Mouse (Mus musculus): ENCODE measurements around the gene Dctn1. TPM values are rescaled to one million over a fixed set of nuclear protein-coding genes. Genes with fewer than 3 reads are reported as not detected.
"Not testable (repeated sequence)": the region's sequence is repeated elsewhere in the genome, so short reads cannot be mapped to it uniquely, and the experiment has no call there.

Dctn1 gene
- polyA plus RNA-seq, 1 experiment from 2014 or later = 75.1 TPM

- DNase-seq (ENCODE audit: low spot score) = no peak
- no peaks in the 10 kb centered on the region for H3K27me3 ChIP-seq (ENCODE audit: control insufficient read depth, insufficient read depth, low read length)
- H3K9ac ChIP-seq (ENCODE audit: low read depth, low read length) = no peak overlapping the region
- ATAC-seq (ENCODE audit: low FRiP score) = no peak
- 0 out of 2 replicates have a peak, but pooled peaks cover 8% of the 10 kb centered on the region for H3K4me1 ChIP-seq (replicated peaks; ENCODE audit: control insufficient read depth, insufficient read depth, low read length)
- H3K27ac ChIP-seq (ENCODE audit: low read depth, low read length) = no peak overlapping the region
- no peaks in the 10 kb centered on the region for H3K36me3 ChIP-seq (ENCODE audit: control insufficient read depth, insufficient read depth, low read length)
- H3K4me2 ChIP-seq (replicated peaks; ENCODE audit: low read depth, low read length) = no peak overlapping the region
- H3K9me3 ChIP-seq (ENCODE audit: control insufficient read depth, low read length) = no peaks in the 10 kb centered on the region
- WGBS = 74% methylated on average over 5 of the region's 5 CpGs
- no peak overlapping the region for H3K4me3 ChIP-seq (ENCODE audit: low read depth, low read length)
Measured at GRCm38 (mm10) chr6:83153485-83153884, 12.2 kb upstream of the Dctn1 start.

GRCm38 (mm10) chr6:83155552-83156238, 10.0 kb upstream of the Dctn1 start:
- Histone ChIP-seq H3K27ac (ENCODE audit: low read depth, low read length) (no peak overlapping the region), H3K36me3 (ENCODE audit: control insufficient read depth, insufficient read depth, low read length) (no peaks in the 10 kb centered on the region), H3K27me3 (ENCODE audit: control insufficient read depth, insufficient read depth, low read length) (peaks cover 9% of the 10 kb centered on the region), H3K9me3 (ENCODE audit: control insufficient read depth, low read length) (no peaks in the 10 kb centered on the region), H3K9ac (ENCODE audit: low read depth, low read length) (peak overlapping the region; percentile 53), H3K4me1 (replicated peaks; ENCODE audit: control insufficient read depth, insufficient read depth, low read length) (0 out of 2 replicates have a peak, but pooled peaks cover 8% of the 10 kb centered on the region), H3K4me2 (replicated peaks; ENCODE audit: low read depth, low read length) (peak overlapping the region; percentile 76), H3K4me3 (ENCODE audit: low read depth, low read length) (peak overlapping the region; percentile 51)
- 8% methylated on average over 23 of the region's 23 CpGs for WGBS
- ATAC-seq (ENCODE audit: low FRiP score) = peak; percentile 63
- DNase-seq (ENCODE audit: low spot score) = no peak

- Histone ChIP-seq H3K36me3 (ENCODE audit: control insufficient read depth, insufficient read depth, low read length) (no peaks in the 10 kb centered on the region), H3K4me1 (replicated peaks; ENCODE audit: control insufficient read depth, insufficient read depth, low read length) (peaks cover 8% of the 10 kb centered on the region; the same call in 1 of the 2 replicates), H3K9ac (ENCODE audit: low read depth, low read length) (peak within 1 kb of the TSS; percentile 53), H3K9me3 (ENCODE audit: control insufficient read depth, low read length) (no peaks in the 10 kb centered on the region), H3K27me3 (ENCODE audit: control insufficient read depth, insufficient read depth, low read length) (peaks cover 14% of the 10 kb centered on the region), H3K27ac (ENCODE audit: low read depth, low read length) (no peak within 1 kb of the TSS), H3K4me2 (replicated peaks; ENCODE audit: low read depth, low read length) (peak within 1 kb of the TSS; percentile 76), H3K4me3 (ENCODE audit: low read depth, low read length) (peak within 1 kb of the TSS; percentile 51)
- peak; percentile 95 for DNase-seq (ENCODE audit: low spot score)
- 1% methylated on average over 32 of the region's 32 CpGs for WGBS
- ATAC-seq (ENCODE audit: low FRiP score) = peak; percentile 94
Measured at GRCm38 (mm10) chr6:83156259-83156684, 9.4 kb upstream of the Dctn1 start, which contains the start of the genes Wdr54 and 1700003E16Rik. TSS of gene Wdr54 (minus strand) at chr6:83156397. TSS of gene 1700003E16Rik (plus strand) at chr6:83156404.

GRCm38 (mm10) chr6:83159456-83159855, 6.3 kb upstream of the Dctn1 start:
- Histone ChIP-seq H3K4me1 (replicated peaks; ENCODE audit: control insufficient read depth, insufficient read depth, low read length) (peaks cover 11% of the 10 kb centered on the region; the same call in 1 of the 2 replicates), H3K27me3 (ENCODE audit: control insufficient read depth, insufficient read depth, low read length) (peaks cover 31% of the 10 kb centered on the region)
- H3K27ac ChIP-seq (ENCODE audit: low read depth, low read length); H3K36me3 ChIP-seq (ENCODE audit: control insufficient read depth, insufficient read depth, low read length); H3K4me3 ChIP-seq (ENCODE audit: low read depth, low read length); H3K9me3 ChIP-seq (ENCODE audit: control insufficient read depth, low read length); H3K9ac ChIP-seq (ENCODE audit: low read depth, low read length); ATAC-seq (ENCODE audit: low FRiP score); H3K4me2 ChIP-seq (replicated peaks; ENCODE audit: low read depth, low read length): not testable (repeated sequence)
- WGBS = 42% methylated on average over 3 of the region's 3 CpGs
- DNase-seq (ENCODE audit: low spot score) = peak; percentile 71

- no peak for ATAC-seq (ENCODE audit: low FRiP score)
- Histone ChIP-seq H3K36me3 (ENCODE audit: control insufficient read depth, insufficient read depth, low read length) (no peaks in the 10 kb centered on the region), H3K4me2 (replicated peaks; ENCODE audit: low read depth, low read length) (peak overlapping the region; percentile 39), H3K27ac (ENCODE audit: low read depth, low read length) (no peak overlapping the region), H3K4me3 (ENCODE audit: low read depth, low read length) (peak overlapping the region; percentile 25), H3K27me3 (ENCODE audit: control insufficient read depth, insufficient read depth, low read length) (peaks cover 31% of the 10 kb centered on the region), H3K9me3 (ENCODE audit: control insufficient read depth, low read length) (no peaks in the 10 kb centered on the region), H3K4me1 (replicated peaks; ENCODE audit: control insufficient read depth, insufficient read depth, low read length) (peaks cover 6% of the 10 kb centered on the region; the same call in 1 of the 2 replicates), H3K9ac (ENCODE audit: low read depth, low read length) (peak overlapping the region; percentile 23; the same call in 1 of the 2 replicates)
- 9% methylated on average over 19 of the region's 19 CpGs for WGBS
- peak; percentile 35 for DNase-seq (ENCODE audit: low spot score)
Measured at GRCm38 (mm10) chr6:83161442-83161841, 4.3 kb upstream of the Dctn1 start.

GRCm38 (mm10) chr6:83161921-83162641, 3.6 kb upstream of the Dctn1 start:
- peak; percentile 51 for DNase-seq (ENCODE audit: low spot score)
- no peak overlapping the region for H3K27ac ChIP-seq (ENCODE audit: low read depth, low read length)
- H3K36me3 ChIP-seq (ENCODE audit: control insufficient read depth, insufficient read depth, low read length) = no peaks in the 10 kb centered on the region
- peak overlapping the region; percentile 25 for H3K4me3 ChIP-seq (ENCODE audit: low read depth, low read length)
- ATAC-seq (ENCODE audit: low FRiP score) = no peak
- WGBS = 1% methylated on average over 49 of the region's 49 CpGs
- H3K4me1 ChIP-seq (replicated peaks; ENCODE audit: control insufficient read depth, insufficient read depth, low read length) = peaks cover 6% of the 10 kb centered on the region; the same call in 1 of the 2 replicates
- H3K27me3 ChIP-seq (ENCODE audit: control insufficient read depth, insufficient read depth, low read length) = peaks cover 31% of the 10 kb centered on the region
- no peaks in the 10 kb centered on the region for H3K9me3 ChIP-seq (ENCODE audit: control insufficient read depth, low read length)
- H3K9ac ChIP-seq (ENCODE audit: low read depth, low read length) = peak overlapping the region; percentile 23; the same call in 1 of the 2 replicates
- peak overlapping the region; percentile 39 for H3K4me2 ChIP-seq (replicated peaks; ENCODE audit: low read depth, low read length)

- Histone ChIP-seq H3K27ac (ENCODE audit: low read depth, low read length) (no peak overlapping the region), H3K4me2 (replicated peaks; ENCODE audit: low read depth, low read length) (no peak overlapping the region), H3K4me1 (replicated peaks; ENCODE audit: control insufficient read depth, insufficient read depth, low read length) (peaks cover 6% of the 10 kb centered on the region; the same call in 1 of the 2 replicates), H3K9ac (ENCODE audit: low read depth, low read length) (no peak overlapping the region), H3K36me3 (ENCODE audit: control insufficient read depth, insufficient read depth, low read length) (no peaks in the 10 kb centered on the region), H3K4me3 (ENCODE audit: low read depth, low read length) (peak overlapping the region; percentile 25; the same call in 1 of the 2 replicates), H3K9me3 (ENCODE audit: control insufficient read depth, low read length) (no peaks in the 10 kb centered on the region), H3K27me3 (ENCODE audit: control insufficient read depth, insufficient read depth, low read length) (peaks cover 31% of the 10 kb centered on the region)
- DNase-seq (ENCODE audit: low spot score) (peak; percentile 85), ATAC-seq (ENCODE audit: low FRiP score) (no peak)
- 3% methylated on average over 8 of the region's 8 CpGs for WGBS
Measured at GRCm38 (mm10) chr6:83162701-83163100, 3.0 kb upstream of the Dctn1 start.

- Histone ChIP-seq H3K27ac (ENCODE audit: low read depth, low read length) (no peak overlapping the region), H3K4me2 (replicated peaks; ENCODE audit: low read depth, low read length) (peak overlapping the region; percentile 56), H3K9ac (ENCODE audit: low read depth, low read length) (peak overlapping the region; percentile 84), H3K4me3 (ENCODE audit: low read depth, low read length) (peak overlapping the region; percentile 80), H3K27me3 (ENCODE audit: control insufficient read depth, insufficient read depth, low read length) (peaks cover 28% of the 10 kb centered on the region), H3K36me3 (ENCODE audit: control insufficient read depth, insufficient read depth, low read length) (0 out of 2 replicates have a peak, but pooled peaks cover 2% of the 10 kb centered on the region), H3K4me1 (replicated peaks; ENCODE audit: control insufficient read depth, insufficient read depth, low read length) (peaks cover 6% of the 10 kb centered on the region; the same call in 1 of the 2 replicates), H3K9me3 (ENCODE audit: control insufficient read depth, low read length) (no peaks in the 10 kb centered on the region)
- DNase-seq (ENCODE audit: low spot score) = no peak
- 7% methylated on average over 6 of the region's 6 CpGs for WGBS
- ATAC-seq (ENCODE audit: low FRiP score) = peak; percentile 36
Measured at GRCm38 (mm10) chr6:83165026-83165606, 604 bp upstream of the Dctn1 start.
